ENCODE assay signal across 40 mouse cellular contexts in the genomic region with DNA sequence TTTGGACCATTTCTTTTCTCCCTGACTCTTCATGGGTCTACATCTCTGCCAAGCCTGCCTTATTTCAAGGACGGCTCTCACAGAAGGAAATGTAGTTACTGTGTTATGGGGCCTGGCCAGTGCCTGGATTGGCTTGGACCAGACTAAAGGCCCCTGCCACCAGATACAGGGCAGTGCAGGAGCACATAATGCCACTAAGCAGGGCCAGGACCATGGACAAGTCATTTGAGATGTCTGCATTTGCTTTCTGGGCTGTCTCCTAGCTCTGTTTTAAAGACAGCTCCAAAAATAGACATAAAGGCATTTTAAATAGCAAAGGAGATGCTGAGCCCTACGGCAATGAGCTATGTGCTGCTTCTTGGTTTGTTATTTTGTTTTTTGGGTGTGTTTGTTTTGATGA. TPM values are rescaled to one million over a fixed set of nuclear protein-coding genes. Genes with fewer than 3 reads are reported as not detected.
DNase-seq lines count a peak whose midpoint lies in the region; TF ChIP-seq lines count a peak whose summit lies in the region.
"Had no signal": no experiment of that assay in that cellular context is flagged by ENCODE, and none has a peak within 500 bp of the region (broad histone marks: within the 10 kb centered on the region; RNA-seq: fewer than 3 reads in every experiment).

No protein-coding gene starts in this region.

- H3K36me3 ChIP-seq in ES-Bruce4 (ENCODE audit: control insufficient read depth, insufficient read depth, low read length, poor library complexity, severe bottlenecking) = no peaks in the 10 kb centered on the region
- H3K36me3 ChIP-seq: embryonic facial prominence, embryonic 13.5 days; kidney, embryonic 15.5 days; limb, embryonic 13.5 days; midbrain, embryonic 12.5 days; neural tube, embryonic 13.5 days had no signal

- no peak for TF ChIP-seq EP300 in ES-Bruce4 (IDR thresholded peaks at IDR 0.05; ENCODE audit: insufficient read depth, low read depth, low read length)

- no peak for TF ChIP-seq POLR2A in ES-Bruce4 (IDR thresholded peaks at IDR 0.05; ENCODE audit: insufficient read depth, low read length)

- no peak overlapping the region for H3K9ac ChIP-seq in ES-Bruce4 (ENCODE audit: low read depth, poor library complexity, severe bottlenecking)
- H3K9ac ChIP-seq: embryonic facial prominence, embryonic 13.5 days; hindbrain, embryonic 14.5 days; kidney, embryonic 15.5 days; limb, embryonic 13.5 days; midbrain, embryonic 12.5 days; neural tube, embryonic 13.5 days had no signal

- DNase-seq in adrenal gland, postnatal 10 days = peak; percentile 17
- DNase-seq in adrenal gland, adult 8-10 months = no peak
- peak; percentile 25 for DNase-seq in heart, postnatal 4 days
- no peak for DNase-seq in heart, adult 18-20 months
- DNase-seq in adrenal gland, postnatal 36 days = peak; percentile 8 to 21
- no peak for DNase-seq in yolk sac, embryonic 10.5 days (ENCODE audit: low spot score)
- DNase-seq: cerebellum, adult 8-10 months; embryo, embryonic 11 days; kidney, postnatal 4 days; lung, postnatal 4 days; thymus, postnatal 4 days had no signal

- no peaks in the 10 kb centered on the region for H3K27me3 ChIP-seq in ES-Bruce4 (ENCODE audit: control insufficient read depth, insufficient read depth, low read length, poor library complexity, severe bottlenecking)
- H3K27me3 ChIP-seq: embryonic facial prominence, embryonic 13.5 days; kidney, embryonic 15.5 days; limb, embryonic 13.5 days; midbrain, embryonic 12.5 days; neural tube, embryonic 13.5 days had no signal

- no peak for TF ChIP-seq CTCF in ES-Bruce4 (IDR thresholded peaks at IDR 0.05; ENCODE audit: low read depth, low read length)

- H3K4me1 ChIP-seq in ES-Bruce4 (ENCODE audit: control insufficient read depth, insufficient read depth, low read length) = peaks cover 3% of the 10 kb centered on the region
- H3K4me1 ChIP-seq: embryonic facial prominence, embryonic 13.5 days; limb, embryonic 13.5 days had no signal

- H3K4me3 ChIP-seq in ES-Bruce4 (ENCODE audit: low read depth, low read length) = no peak overlapping the region
- H3K4me3 ChIP-seq: embryonic facial prominence, embryonic 13.5 days; erythroblast, embryonic 14.5 days; kidney, embryonic 15.5 days; limb, embryonic 13.5 days; megakaryocyte, embryonic 14.5 days; midbrain, embryonic 12.5 days; neural tube, embryonic 13.5 days had no signal

- H3K27ac ChIP-seq in ES-Bruce4 (ENCODE audit: insufficient read depth, low read length) = 0 out of 2 replicates have a peak overlapping the region, but pooled peaks have one; percentile 21
- H3K27ac ChIP-seq: embryonic facial prominence, embryonic 13.5 days; hindbrain, embryonic 14.5 days; kidney, embryonic 15.5 days; limb, embryonic 13.5 days; midbrain, embryonic 12.5 days; neural tube, embryonic 13.5 days had no signal

- H3K9me3 ChIP-seq in ES-Bruce4 (replicated peaks; ENCODE audit: control insufficient read depth, insufficient read depth, low read length, poor library complexity, severe bottlenecking) = no peaks in the 10 kb centered on the region
- H3K9me3 ChIP-seq: embryonic facial prominence, embryonic 13.5 days; kidney, embryonic 15.5 days; limb, embryonic 13.5 days; megakaryocyte, embryonic 14.5 days; midbrain, embryonic 12.5 days; neural tube, embryonic 13.5 days had no signal

RNA-seq across cellular contexts. Expression of a gene that starts 43.8 kb away (rescaled TPM):
- not detected for total RNA-seq in adrenal gland, postnatal 10 days (2021)
- not detected for total RNA-seq in adrenal gland, adult 8-10 months (2022)
- total RNA-seq in heart, postnatal 4 days (2021) = not detected
- not detected for total RNA-seq in heart, adult 18-20 months (2021)
- not detected in 2 replicates for polyA plus RNA-seq in ES-Bruce4 (2011; ENCODE audit: insufficient read depth, insufficient read length, low read depth, missing spikeins)
- not detected for total RNA-seq in adrenal gland, postnatal 36 days (2021)
- total RNA-seq: gastrocnemius, adult 8-10 months; gastrocnemius, postnatal 4 days; heart, adult 8-10 months; hematopoietic stem cell, adult 5-6 weeks; layer of hippocampus, adult 8-10 months; layer of hippocampus, postnatal 25 days; left cerebral cortex, adult 8-10 months; left cerebral cortex, postnatal 36 days; midbrain, postnatal 0 days had no signal
- polyA plus RNA-seq: CD4-positive, CD25-positive, alpha-beta regulatory T cell, adult 4 months; embryonic facial prominence, embryonic 13.5 days; erythroblast, embryonic 14.5 days; forebrain, embryonic 11.5 days; forebrain, embryonic 16.5 days; heart, embryonic 14.5 days; hindbrain, embryonic 14.5 days; intestine, postnatal 0 days; kidney, embryonic 15.5 days; limb, embryonic 13.5 days; liver, embryonic 11.5 days; liver, embryonic 16.5 days; lung, embryonic 16.5 days; midbrain, embryonic 12.5 days; midbrain, postnatal 0 days; neural tube, embryonic 13.5 days; small intestine, adult 2 months; stomach, embryonic 14.5 days; thymus, postnatal 0 days had no signal

Comparison
In these comparisons a context has a peak if more than half of its experiments do, and no peak if none do; other contexts are left out.
1. DNase-seq: peak in adrenal gland, postnatal 10 days (single experiment), heart, postnatal 4 days (single experiment) and adrenal gland, postnatal 36 days (2 of 2); none in adrenal gland, adult 8-10 months (single experiment), heart, adult 18-20 months (0 of 2) and yolk sac, embryonic 10.5 days (single experiment).